Mouse (Mus musculus): Measurements from ENCODE around the gene Mrpl55.
"Not testable (repeated sequence)": the region's sequence is repeated elsewhere in the genome, so short reads cannot be mapped to it uniquely, and the experiment has no call there.

The Mrpl55 gene

GRCm38 (mm10) chr11:59211561-59211960 is 9.3 kb downstream of the Mrpl55 start:
- H3K36me3 ChIP-seq (ENCODE audit: control insufficient read depth, insufficient read depth, low read length, poor library complexity, severe bottlenecking), result peaks cover 15% of the 10 kb centered on the region
- DNase-seq (ENCODE audit: low read depth, low spot score); H3K27me3 ChIP-seq (ENCODE audit: control insufficient read depth, insufficient read depth, low read length, poor library complexity, severe bottlenecking): not testable (repeated sequence)

- peaks cover 15% of the 10 kb centered on the region for H3K36me3 ChIP-seq (ENCODE audit: control insufficient read depth, insufficient read depth, low read length, poor library complexity, severe bottlenecking)
- not testable (repeated sequence) for H3K27me3 ChIP-seq (ENCODE audit: control insufficient read depth, insufficient read depth, low read length, poor library complexity, severe bottlenecking)
- DNase-seq (ENCODE audit: low read depth, low spot score), result peak; percentile 79
Observed at GRCm38 (mm10) chr11:59212320-59212719, 10.0 kb downstream of the Mrpl55 start.

GRCm38 (mm10) chr11:59212892-59213494 is 10.7 kb downstream of the Mrpl55 start:
- Histone ChIP-seq H3K36me3 (ENCODE audit: control insufficient read depth, insufficient read depth, low read length, poor library complexity, severe bottlenecking) (peaks cover 15% of the 10 kb centered on the region), H3K27me3 (ENCODE audit: control insufficient read depth, insufficient read depth, low read length, poor library complexity, severe bottlenecking) (no peaks in the 10 kb centered on the region)
- DNase-seq (ENCODE audit: low read depth, low spot score), result no peak

DNA sequence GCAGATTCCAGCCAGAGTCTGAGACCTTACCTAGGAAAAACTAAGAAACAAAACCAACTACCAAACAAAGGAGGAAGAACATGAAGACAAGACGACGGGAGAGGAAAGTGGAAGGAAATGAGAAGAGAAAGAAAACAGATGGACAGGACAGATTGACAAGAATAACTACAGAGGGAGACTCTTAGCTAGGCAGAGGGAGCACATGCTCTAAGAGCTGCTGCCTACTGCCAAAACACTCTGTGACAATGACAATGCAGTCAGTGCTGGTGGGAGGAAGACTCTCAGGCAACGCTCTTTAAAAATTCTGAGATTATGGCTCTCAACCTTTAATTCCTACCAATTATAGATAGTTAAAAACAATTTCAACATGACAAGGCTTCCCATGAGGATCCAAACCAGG is 14.7 kb downstream of the Mrpl55 start:
- Histone ChIP-seq H3K36me3 (ENCODE audit: control insufficient read depth, insufficient read depth, low read length, poor library complexity, severe bottlenecking) (peaks cover 4% of the 10 kb centered on the region; the same call in 1 of the 2 replicates), H3K27me3 (ENCODE audit: control insufficient read depth, insufficient read depth, low read length, poor library complexity, severe bottlenecking) (no peaks in the 10 kb centered on the region)
- no peak for DNase-seq (ENCODE audit: low read depth, low spot score)

- no peak for DNase-seq (ENCODE audit: low read depth, low spot score)
- Histone ChIP-seq H3K27me3 (ENCODE audit: control insufficient read depth, insufficient read depth, low read length, poor library complexity, severe bottlenecking) (no peaks in the 10 kb centered on the region), H3K36me3 (ENCODE audit: control insufficient read depth, insufficient read depth, low read length, poor library complexity, severe bottlenecking) (peaks cover 1% of the 10 kb centered on the region; the same call in 1 of the 2 replicates)
Observed at GRCm38 (mm10) chr11:59218389-59218998, 16.2 kb downstream of the Mrpl55 start.

- DNase-seq (ENCODE audit: low read depth, low spot score), result peak; percentile 70
- Histone ChIP-seq H3K36me3 (ENCODE audit: control insufficient read depth, insufficient read depth, low read length, poor library complexity, severe bottlenecking) (no peaks in the 10 kb centered on the region), H3K27me3 (ENCODE audit: control insufficient read depth, insufficient read depth, low read length, poor library complexity, severe bottlenecking) (no peaks in the 10 kb centered on the region)
Observed at GRCm38 (mm10) chr11:59219064-59219463, 16.8 kb downstream of the Mrpl55 start.

- Histone ChIP-seq H3K36me3 (ENCODE audit: control insufficient read depth, insufficient read depth, low read length, poor library complexity, severe bottlenecking) (no peaks in the 10 kb centered on the region), H3K27me3 (ENCODE audit: control insufficient read depth, insufficient read depth, low read length, poor library complexity, severe bottlenecking) (no peaks in the 10 kb centered on the region)
- DNase-seq (ENCODE audit: low read depth, low spot score), result peak; percentile 62
Observed at GRCm38 (mm10) chr11:59221604-59222003, 19.3 kb downstream of the Mrpl55 start.

DNA sequence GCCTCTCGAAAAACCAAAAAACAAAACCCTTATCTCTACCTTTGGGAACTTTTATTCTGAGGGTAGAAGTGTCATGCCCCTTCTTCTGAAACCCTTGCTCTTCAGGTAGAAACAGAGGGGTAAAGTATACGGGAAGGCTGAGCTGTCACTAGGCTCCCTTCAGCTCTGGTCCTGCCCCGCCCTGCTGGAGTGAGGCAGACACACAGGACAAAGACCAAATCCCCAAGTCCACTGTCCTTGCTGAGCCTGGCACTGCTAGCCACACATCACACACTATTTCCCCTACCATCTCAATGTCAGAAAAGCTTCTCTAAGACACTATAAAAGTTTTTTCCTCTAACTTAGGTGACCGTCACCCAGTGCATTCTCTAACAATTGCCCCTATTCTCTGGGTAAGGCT is 20.0 kb downstream of the Mrpl55 start:
- no peaks in the 10 kb centered on the region for H3K27me3 ChIP-seq (ENCODE audit: control insufficient read depth, insufficient read depth, low read length, poor library complexity, severe bottlenecking)
- no peaks in the 10 kb centered on the region for H3K36me3 ChIP-seq (ENCODE audit: control insufficient read depth, insufficient read depth, low read length, poor library complexity, severe bottlenecking)
- no peak for DNase-seq (ENCODE audit: low read depth, low spot score)

DNA sequence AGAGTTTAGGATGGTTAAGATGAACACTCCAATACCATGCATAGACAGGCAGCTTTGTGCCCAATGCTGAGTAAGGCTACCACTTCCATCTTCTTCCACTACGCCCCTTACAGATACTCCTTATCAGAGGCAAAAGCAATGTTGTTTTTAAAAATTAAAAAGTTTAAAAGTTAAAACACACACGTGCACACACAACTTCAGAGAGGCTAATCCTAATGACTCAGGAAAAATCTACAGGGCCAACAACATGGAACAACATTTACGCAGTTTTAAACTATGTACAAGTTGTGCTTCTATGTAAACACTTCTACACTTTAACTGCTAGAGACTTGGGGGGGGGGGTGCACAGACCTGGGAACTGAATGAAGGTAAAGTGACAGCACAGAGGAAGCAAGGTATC is 21.7 kb downstream of the Mrpl55 start:
- no peaks in the 10 kb centered on the region for H3K36me3 ChIP-seq (ENCODE audit: control insufficient read depth, insufficient read depth, low read length, poor library complexity, severe bottlenecking)
- no peak for DNase-seq (ENCODE audit: low read depth, low spot score)
- H3K27me3 ChIP-seq (ENCODE audit: control insufficient read depth, insufficient read depth, low read length, poor library complexity, severe bottlenecking), result no peaks in the 10 kb centered on the region

GRCm38 (mm10) chr11:59224470-59224869 is 22.2 kb downstream of the Mrpl55 start:
- DNase-seq (ENCODE audit: low read depth, low spot score), result peak; percentile 47
- Histone ChIP-seq H3K36me3 (ENCODE audit: control insufficient read depth, insufficient read depth, low read length, poor library complexity, severe bottlenecking) (no peaks in the 10 kb centered on the region), H3K27me3 (ENCODE audit: control insufficient read depth, insufficient read depth, low read length, poor library complexity, severe bottlenecking) (no peaks in the 10 kb centered on the region)

GRCm38 (mm10) chr11:59225167-59225566 is 22.9 kb downstream of the Mrpl55 start:
- no peaks in the 10 kb centered on the region for H3K27me3 ChIP-seq (ENCODE audit: control insufficient read depth, insufficient read depth, low read length, poor library complexity, severe bottlenecking)
- no peak for DNase-seq (ENCODE audit: low read depth, low spot score)

DNA sequence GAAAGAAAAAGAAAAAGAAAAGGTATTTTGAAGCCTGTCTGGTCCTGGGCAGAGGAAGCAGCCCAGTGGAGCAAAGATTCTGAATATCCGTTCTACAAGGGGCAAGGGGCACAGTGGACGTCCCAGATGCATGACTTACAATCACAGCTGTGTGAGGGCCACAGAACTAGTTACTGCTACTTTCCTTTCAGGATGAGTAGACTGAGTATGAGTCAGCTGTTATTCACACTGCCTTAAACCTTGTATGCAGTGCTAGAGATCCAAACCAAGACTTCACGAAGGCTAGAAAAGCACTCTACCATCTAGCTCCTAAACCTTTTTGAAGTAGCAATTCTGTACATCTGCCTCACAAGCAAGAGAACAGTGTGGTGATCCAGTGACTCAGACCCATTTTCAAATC is 24.0 kb downstream of the Mrpl55 start:
- H3K27me3 ChIP-seq (ENCODE audit: control insufficient read depth, insufficient read depth, low read length, poor library complexity, severe bottlenecking), result no peaks in the 10 kb centered on the region
- no peak for DNase-seq (ENCODE audit: low read depth, low spot score)
- H3K36me3 ChIP-seq (ENCODE audit: control insufficient read depth, insufficient read depth, low read length, poor library complexity, severe bottlenecking), result no peaks in the 10 kb centered on the region

More at GRCm38 (mm10) chr11:59225167-59225566, 22.9 kb downstream of the Mrpl55 start:
- no peaks in the 10 kb centered on the region for H3K36me3 ChIP-seq (ENCODE audit: control insufficient read depth, insufficient read depth, low read length, poor library complexity, severe bottlenecking)

DNA sequence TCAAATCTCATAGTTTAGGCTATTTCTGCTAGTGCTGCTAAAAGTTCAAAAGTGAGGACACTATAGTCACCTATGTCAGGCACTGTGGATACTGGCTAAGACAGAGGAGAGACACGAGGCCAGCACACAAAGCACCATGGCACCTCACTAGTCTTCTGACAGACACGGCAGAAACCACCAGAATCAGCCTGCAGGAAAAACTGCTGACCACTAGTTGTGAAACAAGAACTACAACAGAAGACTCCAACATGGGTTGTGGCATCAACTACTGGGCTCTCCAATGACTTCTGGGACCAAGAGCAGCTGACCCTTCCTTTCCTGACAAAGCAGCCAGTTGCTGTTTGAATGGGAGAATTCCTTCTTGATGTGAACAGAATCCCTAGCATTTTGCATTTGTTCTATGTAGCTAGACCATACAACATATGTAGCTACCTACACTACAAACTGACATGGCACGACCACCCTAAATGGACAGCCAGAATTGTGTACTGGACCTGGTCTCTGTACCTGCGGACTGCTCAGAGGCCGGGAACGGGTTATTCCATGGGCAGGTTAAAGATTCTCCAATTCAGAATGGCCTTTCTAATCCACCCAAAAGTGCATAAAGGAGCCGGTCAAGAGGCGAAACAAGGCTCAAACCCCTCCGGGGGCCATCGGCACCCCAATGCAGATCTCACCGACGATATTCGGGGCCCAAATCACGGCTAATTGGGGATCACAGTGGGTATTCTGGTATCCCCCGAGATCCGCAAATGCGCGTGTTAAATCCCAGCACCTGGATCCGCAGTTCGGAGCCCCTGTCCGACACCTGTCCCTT is 24.7 kb downstream of the Mrpl55 start:
- H3K27me3 ChIP-seq (ENCODE audit: control insufficient read depth, insufficient read depth, low read length, poor library complexity, severe bottlenecking), result no peaks in the 10 kb centered on the region
- H3K36me3 ChIP-seq (ENCODE audit: control insufficient read depth, insufficient read depth, low read length, poor library complexity, severe bottlenecking), result no peaks in the 10 kb centered on the region
- DNase-seq (ENCODE audit: low read depth, low spot score), result peak; percentile 38

DNA sequence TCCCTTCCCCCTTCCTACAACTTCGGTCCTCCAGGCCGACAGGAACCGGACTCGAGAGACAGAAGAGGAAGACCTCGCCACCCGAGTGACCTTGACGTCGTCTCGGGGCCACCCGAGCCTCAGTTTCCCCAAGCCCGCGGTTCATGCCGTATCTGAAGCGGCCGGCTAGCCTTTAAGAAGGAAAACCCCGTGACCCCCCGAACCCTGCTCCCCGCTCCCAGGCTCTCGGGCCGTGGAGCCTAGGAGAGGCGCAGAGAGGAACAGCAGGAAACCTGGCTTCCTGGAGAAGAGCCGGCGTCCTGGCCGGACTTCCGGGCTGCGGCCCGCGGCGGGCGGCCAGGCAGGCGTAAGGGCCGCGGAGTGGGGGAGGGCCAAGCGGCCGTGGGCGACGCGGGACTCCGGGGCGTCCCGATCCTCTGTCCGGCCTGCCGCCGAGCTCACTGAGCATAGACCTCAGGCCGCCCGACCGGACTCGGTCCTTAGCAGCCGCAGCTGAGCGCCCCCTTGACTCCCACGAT is 25.4 kb downstream of the Mrpl55 start:
- H3K36me3 ChIP-seq (ENCODE audit: control insufficient read depth, insufficient read depth, low read length, poor library complexity, severe bottlenecking), result no peaks in the 10 kb centered on the region
- no peaks in the 10 kb centered on the region for H3K27me3 ChIP-seq (ENCODE audit: control insufficient read depth, insufficient read depth, low read length, poor library complexity, severe bottlenecking)
- peak; percentile 31 for DNase-seq (ENCODE audit: low read depth, low spot score)

Data from splenic B cell, adult 2 months (primary cell).